Mouse (Mus musculus): ENCODE measurements around the gene Pes1.

Pes1 gene

DNA sequence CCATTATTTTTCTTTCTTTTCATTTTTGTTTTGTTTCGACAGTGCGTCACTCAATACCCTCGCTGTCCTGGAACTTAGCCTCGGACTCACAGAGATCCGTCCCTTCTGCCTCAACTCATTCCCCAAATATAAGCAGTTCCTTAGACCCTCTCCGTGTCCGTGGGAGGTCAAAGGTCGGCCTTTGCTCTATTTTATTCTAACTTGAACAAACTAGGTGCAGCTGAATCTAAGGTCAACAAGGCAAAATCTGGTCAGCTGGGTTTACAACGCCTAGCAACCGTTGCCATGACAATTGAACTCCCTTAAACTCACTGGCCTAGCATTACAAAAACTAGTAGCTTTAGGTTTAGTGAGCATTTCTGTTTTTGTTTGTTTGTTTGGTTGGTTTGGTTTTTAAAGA lies 620 bp upstream of the Pes1 start:
- no peak for DNase-seq (ENCODE audit: extremely low spot score, low spot score)

GRCm38 (mm10) chr11:3964416-3965172 lies 819 bp downstream of the Pes1 start:
- no peak for DNase-seq (ENCODE audit: extremely low spot score, low spot score)

DNA sequence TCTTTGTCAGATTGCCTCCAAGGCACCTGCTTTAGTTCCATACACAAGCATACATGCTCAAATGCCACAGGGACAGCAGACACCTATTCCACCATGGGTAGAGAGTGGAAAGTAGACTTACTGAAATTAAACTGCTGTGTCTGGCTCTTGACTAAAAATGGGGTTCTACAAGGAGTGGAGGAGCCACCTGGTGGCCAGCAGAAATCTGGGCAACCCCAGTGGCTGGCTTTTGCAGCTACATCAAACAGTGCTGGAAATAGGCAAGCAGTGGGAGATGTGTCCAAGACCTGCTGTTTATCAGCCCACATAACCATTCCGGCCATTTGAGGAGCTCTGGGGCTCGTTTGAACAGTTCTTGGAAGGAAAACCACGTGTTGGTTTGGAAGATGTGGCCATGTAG lies 6.1 kb downstream of the Pes1 start:
- DNase-seq (ENCODE audit: extremely low spot score, low spot score) = no peak

GRCm38 (mm10) chr11:3970361-3970760 lies 6.6 kb downstream of the Pes1 start:
- no peak for DNase-seq (ENCODE audit: extremely low spot score, low spot score)

DNA sequence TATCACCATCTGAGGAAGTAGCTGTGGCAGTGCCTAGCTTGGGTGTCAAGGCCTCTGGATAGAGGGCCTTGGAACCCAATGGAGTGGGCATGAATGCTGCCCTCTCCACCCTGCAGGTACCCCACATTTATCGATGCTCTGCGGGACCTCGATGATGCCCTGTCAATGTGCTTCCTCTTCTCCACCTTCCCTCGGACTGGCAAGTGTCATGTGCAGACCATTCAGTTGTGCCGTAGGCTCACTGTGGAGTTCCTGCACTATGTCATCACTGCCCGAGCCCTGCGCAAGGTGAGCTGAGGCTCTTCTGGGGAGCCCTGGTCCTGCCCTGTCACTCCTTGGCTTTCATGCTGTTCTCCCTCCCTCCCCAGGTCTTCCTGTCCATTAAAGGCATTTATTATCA lies 9.3 kb downstream of the Pes1 start:
- DNase-seq (ENCODE audit: extremely low spot score, low spot score) = no peak

- no peak for DNase-seq (ENCODE audit: extremely low spot score, low spot score)
These were observed 10.5 kb downstream of the Pes1 start for GRCm38 (mm10) chr11:3974311-3974710.

DNA sequence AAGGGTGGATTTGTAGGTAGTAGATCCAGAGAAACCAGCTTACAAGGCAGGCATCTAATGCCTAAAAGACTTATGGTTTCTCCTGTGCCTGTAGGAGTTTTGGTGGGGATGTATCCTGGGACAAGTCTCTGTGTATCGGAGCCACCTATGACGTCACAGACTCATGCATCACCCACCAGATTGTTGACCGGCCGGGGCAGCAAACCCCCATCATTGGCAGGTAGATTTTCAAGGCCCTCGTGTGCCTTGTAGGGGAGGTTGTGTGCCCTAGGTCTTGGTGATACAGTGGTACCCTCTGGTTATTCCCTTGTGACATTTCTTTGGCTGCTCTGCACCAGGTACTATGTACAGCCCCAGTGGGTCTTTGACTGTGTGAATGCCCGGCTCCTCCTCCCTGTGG lies 12.9 kb downstream of the Pes1 start, which contains the start of gene 4930556J24Rik:
4930556J24Rik (minus strand) TSS at position 101 of the 400 bp plus-strand sequence.
- no peak for DNase-seq (ENCODE audit: extremely low spot score, low spot score)

GRCm38 (mm10) chr11:3978421-3978820 lies 14.6 kb downstream of the Pes1 start:
- no peak for DNase-seq (ENCODE audit: extremely low spot score, low spot score)

DNA sequence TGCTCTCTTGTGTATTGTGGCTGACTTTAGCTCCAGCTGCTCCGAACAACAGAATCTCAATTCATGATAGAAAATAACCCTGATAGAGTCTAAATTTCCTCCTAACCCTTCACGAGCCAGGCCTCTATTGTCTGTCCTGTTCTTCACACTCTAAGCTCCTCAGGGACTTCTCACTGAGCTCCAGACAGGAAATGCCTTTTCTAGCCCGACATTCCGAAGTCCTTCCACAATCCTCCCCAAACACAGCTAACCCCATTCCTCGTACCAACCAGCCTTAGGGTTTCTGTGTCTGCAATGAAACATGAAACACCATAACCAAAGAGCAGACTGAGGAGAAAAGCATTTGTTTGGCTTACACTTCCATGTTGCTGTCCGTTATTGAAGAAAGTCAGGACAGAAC lies 17.8 kb downstream of the Pes1 start:
- DNase-seq (ENCODE audit: extremely low spot score, low spot score) = no peak

- DNase-seq (ENCODE audit: extremely low spot score, low spot score) = no peak
These were observed 18.8 kb downstream of the Pes1 start for GRCm38 (mm10) chr11:3982275-3983209.

- DNase-seq (ENCODE audit: extremely low spot score, low spot score) = peak; percentile 34
These were observed 19.6 kb downstream of the Pes1 start, which contains the start of gene Gal3st1 for GRCm38 (mm10) chr11:3983291-3983862. Gene Gal3st1, plus strand, starts transcription at chr11:3983636.

- no peak for DNase-seq (ENCODE audit: extremely low spot score, low spot score)
These were observed 20.3 kb downstream of the Pes1 start for GRCm38 (mm10) chr11:3983863-3984745.

DNA sequence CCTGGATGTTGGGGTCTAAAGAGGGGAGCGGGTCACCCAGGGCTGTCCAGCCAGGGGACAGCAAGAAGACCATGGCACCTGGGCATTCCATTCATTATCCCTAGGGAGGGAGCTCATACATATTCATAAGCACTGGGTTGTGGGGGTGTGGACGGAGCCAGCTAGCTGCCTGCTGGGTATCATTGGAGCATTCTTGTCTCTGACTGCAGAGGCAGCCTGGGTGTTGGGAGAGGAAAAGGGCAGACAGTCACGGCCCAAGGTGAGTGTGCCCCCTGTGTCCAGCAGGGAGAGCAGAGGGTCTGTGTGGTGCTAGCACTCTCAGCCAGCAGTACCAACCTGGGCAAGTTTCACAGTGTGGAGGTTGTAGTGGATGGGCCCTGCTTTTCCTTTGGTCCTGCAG lies 26.0 kb downstream of the Pes1 start:
- no peak for DNase-seq (ENCODE audit: extremely low spot score, low spot score)

DNA sequence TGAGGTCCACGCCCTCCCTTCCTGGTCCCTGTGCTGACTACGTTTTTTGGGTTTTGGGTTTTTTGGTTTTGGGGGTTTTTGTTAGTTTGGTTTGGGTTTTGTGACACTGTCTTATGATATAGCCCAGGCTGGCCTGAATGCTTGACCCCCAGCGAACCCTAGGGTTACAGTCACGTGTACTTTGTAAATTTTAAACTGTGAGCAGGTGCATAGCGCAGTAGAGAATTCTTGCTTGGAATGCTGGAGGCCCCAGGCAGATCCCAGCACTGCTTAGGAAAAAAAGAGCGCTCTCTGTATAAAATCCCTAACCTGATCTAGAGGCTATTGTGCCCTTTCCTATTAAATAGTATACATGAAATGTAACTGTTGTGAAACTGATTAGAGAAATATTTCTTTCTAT lies 29.4 kb downstream of the Pes1 start:
- DNase-seq (ENCODE audit: extremely low spot score, low spot score) = no peak

DNA sequence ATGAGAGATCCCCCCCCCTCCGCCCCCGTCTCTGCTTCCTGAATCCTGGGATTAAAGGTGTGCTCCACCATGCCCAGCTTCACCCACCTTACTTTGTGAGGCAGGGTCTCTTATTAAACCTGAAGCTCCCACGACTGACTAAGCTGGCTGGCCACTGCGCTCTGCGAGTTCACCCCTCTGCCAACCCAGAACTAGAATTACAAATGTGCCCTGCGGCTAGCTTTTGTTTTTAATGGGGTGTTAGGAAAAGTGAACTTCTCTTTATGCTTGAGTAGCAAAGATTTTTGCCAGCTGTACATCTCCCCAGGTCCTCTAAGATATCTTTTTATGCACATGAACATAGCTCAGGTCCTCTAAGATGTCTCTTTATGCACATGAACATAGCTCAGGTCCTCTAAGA lies 30.1 kb downstream of the Pes1 start:
- no peak for DNase-seq (ENCODE audit: extremely low spot score, low spot score)

DNA sequence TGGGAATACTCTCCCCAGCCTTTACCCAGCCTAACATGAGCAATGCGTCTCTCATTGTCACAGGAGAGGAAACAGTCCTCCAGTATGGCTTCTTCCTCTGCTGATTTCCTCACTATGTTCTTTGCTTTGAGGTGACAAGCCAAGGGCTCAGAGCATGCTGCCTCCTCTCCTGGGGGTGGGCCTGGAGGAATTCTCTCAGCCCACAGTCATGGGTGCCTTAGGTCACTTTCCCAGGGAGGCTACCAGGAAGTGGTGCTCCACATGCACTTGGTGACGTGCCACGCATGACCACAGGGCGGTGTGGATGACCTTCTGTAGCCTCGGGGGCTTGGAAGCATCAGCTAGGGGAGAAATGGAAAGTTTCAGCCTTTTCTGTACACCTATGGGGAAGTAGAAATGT lies 31.7 kb downstream of the Pes1 start:
- DNase-seq (ENCODE audit: extremely low spot score, low spot score) = no peak

DNA sequence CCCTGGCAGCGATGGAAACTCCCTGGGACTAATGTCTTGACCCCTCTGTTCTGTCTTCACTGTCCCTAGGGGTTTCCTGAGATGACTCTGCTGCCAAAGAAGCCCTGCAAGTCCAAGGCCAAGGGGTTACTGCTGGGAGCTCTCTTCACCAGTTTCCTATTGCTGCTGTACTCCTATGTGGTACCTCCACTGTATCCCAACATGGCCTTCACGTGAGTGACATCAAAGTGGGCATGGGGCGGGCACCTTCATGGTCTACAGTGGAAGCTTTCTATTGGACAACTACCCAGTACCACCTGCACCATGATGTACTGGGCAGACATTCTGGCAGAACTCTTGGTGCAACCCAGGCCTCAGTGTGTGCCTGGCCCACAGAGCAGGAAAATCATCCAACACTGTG lies 33.1 kb downstream of the Pes1 start:
- DNase-seq (ENCODE audit: extremely low spot score, low spot score) = no peak

DNA sequence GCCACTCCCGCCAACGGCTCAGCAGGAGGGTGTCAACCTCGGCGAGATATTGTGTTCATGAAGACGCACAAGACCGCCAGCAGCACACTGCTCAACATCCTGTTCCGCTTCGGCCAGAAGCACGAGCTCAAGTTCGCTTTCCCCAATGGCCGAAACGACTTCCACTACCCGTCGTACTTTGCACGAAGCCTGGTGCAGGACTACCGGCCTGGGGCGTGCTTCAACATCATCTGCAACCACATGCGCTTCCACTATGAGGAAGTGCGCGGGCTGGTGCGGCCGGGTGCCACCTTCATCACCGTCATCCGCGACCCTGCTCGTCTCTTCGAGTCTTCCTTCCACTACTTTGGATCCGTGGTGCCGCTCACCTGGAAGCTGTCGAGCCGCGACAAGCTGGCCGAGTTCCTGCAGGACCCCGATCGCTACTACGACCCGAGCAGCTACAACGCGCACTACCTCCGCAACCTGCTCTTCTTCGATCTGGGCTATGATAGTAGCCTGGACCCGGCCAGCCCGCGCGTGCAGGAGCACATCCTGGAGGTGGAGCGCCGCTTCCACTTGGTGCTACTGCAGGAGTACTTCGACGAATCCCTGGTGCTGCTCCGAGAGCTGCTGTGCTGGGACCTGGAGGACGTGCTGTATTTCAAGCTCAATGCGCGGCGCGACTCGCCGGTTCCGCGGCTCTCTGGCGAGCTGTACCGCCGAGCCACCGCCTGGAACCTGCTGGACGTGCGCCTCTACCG lies 34.4 kb downstream of the Pes1 start:
- peak; percentile 36 for DNase-seq (ENCODE audit: extremely low spot score, low spot score)

- DNase-seq (ENCODE audit: extremely low spot score, low spot score) = no peak
These were observed 35.8 kb downstream of the Pes1 start for GRCm38 (mm10) chr11:3999547-3999946.

DNA sequence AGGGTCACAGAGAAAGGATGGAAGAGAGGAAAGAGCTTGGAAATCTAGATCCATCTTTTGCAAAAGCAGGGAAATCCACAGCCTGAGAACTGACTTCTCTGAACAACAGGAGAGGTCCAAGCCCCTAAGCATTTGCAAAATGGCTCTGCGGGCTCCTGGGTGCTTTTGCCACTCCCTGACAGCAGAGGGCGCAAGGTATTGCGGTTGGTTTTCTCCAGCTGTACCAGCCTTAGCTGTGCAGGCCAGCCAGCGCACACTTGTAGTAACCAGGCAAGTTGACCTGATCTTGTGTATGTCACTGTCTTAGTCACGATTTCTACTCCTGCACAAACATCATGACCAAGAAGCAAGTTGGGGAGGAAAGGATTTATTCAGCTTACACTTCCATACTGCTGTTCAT lies 37.8 kb downstream of the Pes1 start:
- DNase-seq (ENCODE audit: extremely low spot score, low spot score) = peak; percentile 74

All from neural tube, embryonic 10.5 days (tissue).